Mouse (Mus musculus): ENCODE measurements at regions not wholly inside any gene's neighbourhood (a gene's known extent, or its start where the extent isn't known, plus 50 kb on each side); places are given as distances from the start of the nearest gene placed in this dataset.
"Not testable (repeated sequence)": the region's sequence is repeated elsewhere in the genome, so short reads cannot be mapped to it uniquely, and the experiment has no call there.

DNA sequence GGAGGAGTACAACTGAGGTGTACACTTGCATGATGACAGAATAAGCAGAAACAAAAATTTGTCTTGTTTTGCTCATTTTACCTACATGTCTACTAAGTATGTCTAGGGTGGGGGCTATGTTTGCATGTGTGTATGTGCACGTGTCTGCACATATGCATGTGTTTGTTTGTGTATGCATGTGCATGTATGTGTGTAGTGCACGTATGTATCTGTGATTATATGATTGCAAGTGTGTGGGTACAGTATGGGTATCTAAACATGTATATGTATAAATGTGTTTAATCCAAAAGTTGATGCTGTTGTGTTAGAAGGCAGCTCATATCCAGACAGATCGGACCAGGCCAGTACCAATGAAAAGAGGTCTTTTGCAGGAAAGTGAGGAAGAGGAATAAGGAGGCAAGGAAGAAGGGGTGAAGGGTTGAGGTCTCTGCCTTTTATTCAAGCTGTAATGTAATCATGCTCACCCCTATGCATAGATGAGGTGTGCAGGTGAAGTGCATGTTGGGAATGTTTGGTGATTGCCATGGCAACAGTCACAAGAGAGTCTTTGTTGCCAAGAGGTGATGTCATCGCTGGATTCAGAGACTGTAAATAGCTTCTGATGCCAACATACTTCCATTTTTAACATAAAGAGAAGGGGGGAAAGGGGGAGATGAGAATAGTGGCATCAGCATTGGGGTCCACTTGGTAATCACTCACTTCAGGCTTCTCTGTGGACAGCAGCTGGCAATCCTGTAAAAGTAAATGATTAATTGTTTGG is 1447.7 kb downstream of the Zfp704 start:
- DNase-seq = no peak

DNA sequence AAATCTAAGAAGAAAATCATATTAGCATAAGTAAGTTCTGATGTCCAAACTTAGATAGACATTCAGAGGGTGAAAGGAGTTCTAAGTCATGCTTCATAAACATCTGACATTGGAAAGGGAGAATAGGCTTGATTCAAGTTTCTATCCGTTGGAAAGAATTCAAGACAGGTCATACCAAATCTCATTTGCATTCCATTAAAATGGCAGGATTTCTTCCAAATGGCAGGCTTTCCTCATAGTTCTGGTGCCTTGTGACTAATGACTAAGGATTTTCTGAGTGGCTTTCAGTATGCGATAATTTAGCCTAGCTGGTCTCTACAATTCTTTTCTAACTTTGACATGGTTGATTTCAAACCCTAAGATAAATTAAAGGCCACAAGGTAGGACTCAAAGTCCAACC is 1466.9 kb downstream of the Zfp704 start:
- DNase-seq = no peak

DNA sequence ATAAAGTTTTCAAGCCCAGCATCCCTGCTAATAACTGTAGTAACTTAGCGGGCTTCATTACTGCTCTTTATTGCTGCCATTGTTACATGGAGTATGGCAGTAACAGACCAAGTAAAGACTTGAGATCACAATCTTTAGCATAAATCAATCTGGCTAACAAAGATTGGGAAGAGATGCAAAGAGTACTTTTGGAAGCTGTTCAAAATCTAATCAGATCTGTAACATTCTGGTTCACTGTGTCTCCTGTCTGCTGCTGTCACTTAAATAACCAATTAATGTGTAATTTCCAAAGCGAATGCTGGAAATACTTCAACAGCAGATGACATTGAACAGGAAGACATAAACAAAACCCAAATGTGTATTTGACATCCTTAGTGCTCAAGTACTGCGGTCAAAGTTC is 1467.7 kb downstream of the Zfp704 start:
- DNase-seq = no peak

DNA sequence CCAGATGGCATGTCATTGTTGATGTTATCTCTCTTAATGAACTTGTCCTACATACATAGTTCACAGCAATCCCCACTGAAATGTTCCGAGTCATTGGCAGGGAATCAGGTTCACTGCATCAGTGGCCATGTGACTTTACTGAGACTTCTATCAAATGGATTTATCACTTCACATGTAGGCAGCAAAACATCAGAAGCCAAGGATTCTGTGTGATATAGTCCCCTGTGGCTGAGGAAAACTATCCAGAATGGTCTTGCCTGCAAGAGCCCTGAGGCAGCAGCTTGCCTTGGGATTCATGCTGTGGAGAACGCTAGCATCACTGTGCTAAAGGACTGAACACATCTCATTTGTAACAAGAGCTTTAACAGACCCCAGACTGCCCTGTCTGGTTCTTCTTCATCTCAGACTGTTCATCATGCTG is 1468.2 kb downstream of the Zfp704 start:
- DNase-seq = no peak

DNA sequence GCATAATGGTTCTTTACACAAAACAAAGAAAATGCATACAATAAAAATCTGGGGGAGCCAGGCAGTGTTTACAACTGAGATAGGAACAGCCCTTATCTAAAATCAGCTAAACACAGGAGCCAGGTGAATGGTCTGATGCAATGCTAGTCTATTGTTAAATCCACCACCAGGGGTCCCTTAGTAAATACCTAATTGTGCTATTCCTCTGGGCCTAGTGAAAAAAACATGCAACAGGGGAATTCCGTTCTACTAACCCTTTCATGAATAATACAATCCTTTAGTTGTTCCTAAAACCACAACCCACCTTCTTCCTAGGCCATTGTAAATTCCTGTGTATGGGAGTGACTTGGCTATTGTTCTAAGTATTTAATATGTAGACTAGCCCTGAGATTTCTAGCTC is 1486.2 kb downstream of the Zfp704 start:
- not testable (repeated sequence) for DNase-seq

DNA sequence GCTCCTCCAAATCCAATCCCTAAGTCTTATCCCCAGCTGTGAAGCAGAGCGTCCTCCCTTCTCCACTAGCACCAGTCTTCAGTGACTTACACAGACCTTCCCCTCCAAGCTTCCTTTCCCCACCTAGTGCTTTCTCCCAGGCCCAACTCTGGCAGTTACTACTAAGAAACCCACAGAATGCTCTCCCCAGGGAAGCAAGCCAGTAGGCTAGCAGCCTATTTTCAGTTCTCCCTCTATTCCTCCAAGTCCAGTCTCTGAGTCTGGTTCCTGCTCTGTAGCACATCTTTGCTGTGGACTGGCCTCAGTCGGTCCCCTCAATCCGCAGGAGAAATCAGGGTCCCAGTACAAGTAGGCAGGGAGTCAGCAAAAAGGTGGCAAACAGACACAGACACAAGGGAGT is 1486.7 kb downstream of the Zfp704 start:
- no peak for DNase-seq

DNA sequence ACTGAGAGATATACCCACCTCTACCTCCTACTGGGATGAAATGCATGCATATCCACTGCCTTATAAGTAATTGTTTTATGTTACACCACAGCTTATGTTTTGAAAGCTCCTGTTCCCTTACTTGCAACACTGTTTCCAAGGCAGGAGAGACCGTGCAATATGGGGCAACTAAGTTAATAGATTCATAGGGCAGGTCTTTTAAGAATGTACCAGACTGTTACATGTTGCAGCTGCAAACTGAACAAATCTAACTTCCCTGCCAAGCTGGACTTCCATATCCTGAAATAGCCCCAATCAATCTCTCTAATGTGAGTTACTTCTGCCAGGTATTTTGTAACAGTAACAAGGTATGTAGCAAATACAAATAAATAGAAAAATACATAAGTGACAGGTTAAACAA is 1478.0 kb upstream of the 1700008P02Rik start:
- no peak for DNase-seq

DNA sequence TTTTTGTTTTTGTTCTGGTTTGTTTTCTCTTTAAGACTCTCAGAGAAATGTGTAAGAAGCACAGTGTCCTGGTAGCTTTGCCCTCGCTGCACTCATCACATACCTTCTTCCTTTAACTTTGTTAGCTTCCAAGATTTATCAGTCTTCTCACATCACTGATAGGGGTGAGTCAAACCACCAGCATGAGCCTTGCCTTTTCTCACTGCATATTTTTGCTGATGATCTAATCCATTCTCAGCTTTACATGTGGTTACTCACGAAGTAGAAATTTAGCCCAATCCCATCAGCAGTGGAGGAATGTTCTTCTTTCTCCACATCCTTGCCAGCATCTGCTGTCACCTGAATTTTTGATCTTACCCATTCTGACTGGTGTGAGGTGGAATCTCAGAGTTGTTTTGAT is 1464.5 kb upstream of the 1700008P02Rik start:
- DNase-seq = no peak

DNA sequence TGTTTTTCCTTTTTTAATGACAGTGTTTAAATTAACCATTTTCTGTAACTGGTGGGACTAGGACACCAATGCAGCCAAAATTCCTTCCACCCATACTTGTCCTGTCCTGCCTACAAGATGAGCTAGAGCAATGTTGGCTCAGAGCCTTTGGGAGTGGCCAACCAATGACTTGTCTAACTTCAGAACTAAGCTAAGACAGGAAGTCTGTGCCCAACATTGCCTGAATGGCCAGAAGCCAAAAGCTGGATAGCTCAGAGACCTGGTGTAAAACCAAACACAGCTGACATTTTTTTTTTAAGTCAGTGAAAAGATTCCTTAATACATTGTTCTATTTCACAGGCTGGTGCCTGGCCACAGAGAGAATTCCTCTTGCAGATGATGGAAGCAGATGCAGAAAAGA is 1433.5 kb upstream of the 1700008P02Rik start:
- DNase-seq = no peak

DNA sequence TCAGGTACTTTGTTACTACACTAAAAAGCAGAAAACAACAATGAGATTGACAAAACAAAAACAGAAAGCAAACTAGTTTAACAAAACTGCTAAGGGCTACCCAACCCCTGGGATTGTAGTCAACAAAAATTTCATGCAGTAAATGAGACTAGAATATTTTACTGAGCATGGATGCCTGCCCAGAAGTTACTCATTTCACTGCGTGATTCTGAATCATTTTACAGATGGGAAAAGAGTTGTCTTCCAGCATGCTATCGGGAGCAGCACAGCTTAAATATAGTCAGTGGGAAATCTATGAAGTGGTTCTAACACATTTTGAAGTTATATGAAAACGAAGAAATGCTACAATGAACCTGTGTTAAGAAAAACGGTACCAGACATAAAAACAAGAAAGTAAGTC is 1430.9 kb upstream of the 1700008P02Rik start:
- no peak for DNase-seq

DNA sequence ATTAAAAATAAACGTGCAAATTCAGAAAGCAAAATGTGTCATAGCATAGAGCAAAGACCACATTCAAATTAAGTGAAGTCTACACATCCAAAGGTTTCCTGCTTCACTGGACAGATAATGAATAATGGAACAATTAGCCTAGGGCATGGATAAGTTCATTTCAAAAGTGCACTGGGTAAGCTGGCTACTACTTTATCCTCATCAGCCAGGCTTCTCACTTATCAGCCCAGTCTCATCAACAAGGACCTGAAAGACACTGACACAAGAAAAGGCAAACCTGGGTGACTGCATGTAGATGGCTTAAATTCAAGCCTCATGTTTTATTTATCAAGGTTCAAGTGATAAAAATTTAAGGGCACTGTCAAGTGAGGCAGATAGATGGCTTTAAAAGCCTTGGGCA is 1429.5 kb upstream of the 1700008P02Rik start:
- DNase-seq = no peak

DNA sequence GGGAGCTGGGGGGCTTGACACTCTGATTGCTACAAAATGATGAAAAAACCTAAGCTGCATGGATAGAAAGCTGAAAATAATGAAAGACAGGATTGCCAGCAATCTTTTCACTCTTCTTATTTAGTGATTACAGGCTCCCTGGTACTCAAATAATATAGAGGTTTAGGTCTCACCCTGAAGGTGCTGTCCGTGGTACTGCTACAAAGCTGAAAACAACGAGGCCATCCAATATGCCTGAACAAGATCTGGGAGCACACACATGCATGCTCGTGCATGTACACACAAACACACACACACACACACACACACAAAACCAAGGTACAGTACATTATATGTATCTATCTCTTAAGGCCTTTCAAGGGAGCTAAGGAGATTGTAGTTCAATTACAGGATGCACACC is 1426.1 kb upstream of the 1700008P02Rik start:
- DNase-seq = no peak

DNA sequence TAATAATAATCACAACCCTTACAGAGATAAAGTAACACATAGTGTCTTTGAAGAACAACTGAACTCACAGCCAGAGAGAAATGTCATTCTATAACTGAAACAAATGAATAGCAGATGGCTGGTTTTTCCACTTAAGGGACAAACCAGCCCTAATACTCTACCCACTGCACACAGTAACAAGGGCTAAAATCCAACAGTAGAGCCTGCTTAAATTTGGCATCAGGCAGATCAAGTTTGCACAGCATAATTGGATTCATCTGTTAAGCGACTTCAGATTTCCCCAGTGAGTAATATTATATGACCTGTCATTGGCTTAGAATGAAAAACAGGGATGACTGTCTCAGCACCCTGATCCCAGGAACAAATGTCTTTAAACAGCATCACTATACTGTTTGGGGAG is 1416.5 kb upstream of the 1700008P02Rik start:
- DNase-seq = no peak

DNA sequence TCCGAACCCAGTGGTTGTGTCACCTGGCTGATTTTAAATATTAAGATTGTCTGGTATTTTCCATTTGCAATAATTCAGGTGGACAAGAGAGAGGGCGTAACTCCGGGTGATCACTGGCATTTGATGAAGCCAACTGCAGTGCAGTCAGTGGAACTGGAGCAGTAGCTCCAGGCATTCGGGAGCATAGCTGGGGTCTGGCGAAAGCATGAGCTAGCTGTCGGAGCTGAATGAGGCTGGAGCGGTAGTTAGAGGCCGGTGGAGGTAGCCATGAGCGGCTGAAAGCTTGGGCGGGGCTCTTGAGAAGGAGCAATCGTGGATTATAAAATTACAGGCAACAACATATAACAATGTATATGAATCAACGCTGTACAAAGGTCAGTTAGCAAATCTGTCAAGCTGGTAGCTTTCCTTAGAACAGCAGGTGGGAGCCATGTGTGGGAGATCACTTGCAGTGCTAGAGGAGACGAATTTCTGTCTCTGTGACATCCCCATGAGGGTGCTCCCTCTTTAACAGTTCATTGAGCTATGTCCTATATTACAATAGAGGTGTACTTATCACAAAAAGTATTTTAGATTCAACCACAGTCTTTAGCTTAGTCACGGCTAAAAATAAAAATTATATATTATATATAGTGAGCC is 1415.0 kb upstream of the 1700008P02Rik start:
- no peak for DNase-seq

DNA sequence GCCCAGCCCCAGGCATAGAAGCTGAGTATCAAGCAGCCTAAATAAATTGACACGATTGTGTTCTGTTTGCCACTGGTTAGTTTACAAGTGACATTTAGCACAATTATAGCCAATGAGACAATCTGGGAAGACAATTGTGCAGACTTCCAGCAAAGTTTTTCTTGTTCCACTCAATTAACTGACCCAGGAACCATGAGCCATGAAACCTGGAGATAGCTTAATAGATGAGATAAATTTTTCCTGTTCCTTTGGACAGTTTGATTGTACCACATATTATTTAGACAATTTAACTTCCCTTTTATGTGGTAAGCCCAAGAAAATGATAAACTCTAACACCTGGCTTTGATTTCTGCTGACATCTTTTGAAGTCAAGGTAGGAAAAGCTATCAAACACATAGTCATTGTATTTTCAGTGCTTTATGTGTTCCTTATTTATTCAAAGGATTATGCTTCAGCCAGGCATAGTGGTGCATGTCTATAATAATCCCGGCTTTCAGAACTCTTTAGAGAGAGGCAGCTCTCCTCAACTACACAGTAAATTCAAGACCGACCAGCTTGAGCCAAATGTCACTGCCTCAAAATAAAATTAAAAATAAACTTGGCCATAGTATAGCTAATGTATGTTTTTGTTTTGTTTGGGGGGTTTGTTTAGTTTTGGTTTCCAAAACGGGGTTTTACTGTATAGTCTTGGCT is 1406.2 kb upstream of the 1700008P02Rik start:
- no peak for DNase-seq

DNA sequence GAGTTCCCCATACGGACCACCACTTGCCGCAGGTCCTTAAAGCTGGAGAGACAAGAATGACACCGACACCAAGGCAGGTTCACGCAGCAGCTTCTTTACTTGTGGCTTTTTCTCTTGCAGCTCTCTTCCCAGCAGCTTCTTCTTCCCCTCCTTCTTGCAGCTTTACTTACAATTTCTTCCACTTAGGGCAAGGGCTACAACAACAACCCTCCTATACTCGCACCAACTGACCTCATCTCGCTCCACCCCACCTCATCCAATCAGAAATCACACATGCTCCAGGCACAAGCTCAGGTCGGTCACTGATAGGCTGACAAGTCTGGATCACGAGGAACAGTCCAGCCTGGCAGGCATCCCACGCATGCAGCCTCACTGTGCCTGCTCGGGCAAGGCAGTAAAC is 1402.4 kb upstream of the 1700008P02Rik start:
- no peak for DNase-seq

DNA sequence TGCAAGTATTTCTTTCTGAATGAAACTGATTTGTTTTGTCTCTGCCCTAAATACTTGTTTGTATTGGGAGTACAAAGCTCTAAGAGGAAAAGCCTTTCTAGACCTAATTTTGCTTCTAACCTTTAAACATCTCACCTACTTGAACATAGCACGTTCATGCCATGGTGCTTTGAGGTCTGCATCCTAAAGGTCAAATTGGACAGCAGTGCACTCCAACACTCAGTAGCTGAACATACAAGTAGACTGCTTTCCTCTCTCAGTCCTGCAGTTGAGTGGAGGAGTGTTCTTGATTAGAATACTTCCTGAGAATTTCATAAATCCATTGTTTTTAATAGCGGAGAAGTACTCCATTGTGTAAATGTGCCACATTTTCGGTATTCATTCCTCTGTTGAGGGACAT is 1397.2 kb upstream of the 1700008P02Rik start:
- no peak for DNase-seq

DNA sequence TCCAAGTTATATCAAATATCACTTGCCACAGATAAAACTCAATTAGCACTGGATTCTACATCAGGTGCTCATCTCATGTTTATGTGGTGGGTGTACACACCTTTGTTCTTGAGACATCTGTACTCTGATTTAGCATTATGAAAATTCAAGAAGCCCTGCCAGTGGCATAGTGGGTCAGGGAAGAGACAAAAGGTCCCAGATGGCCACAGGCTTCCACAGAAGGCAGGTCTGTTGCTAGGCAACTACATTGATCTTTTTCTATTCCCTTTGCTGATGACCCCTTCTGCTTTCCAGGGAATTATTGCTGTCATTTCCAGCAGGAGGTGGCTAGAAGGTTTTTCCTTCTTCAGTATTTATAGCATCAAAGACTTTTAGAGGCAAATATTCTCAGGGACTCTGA is 1396.7 kb upstream of the 1700008P02Rik start:
- no peak for DNase-seq

DNA sequence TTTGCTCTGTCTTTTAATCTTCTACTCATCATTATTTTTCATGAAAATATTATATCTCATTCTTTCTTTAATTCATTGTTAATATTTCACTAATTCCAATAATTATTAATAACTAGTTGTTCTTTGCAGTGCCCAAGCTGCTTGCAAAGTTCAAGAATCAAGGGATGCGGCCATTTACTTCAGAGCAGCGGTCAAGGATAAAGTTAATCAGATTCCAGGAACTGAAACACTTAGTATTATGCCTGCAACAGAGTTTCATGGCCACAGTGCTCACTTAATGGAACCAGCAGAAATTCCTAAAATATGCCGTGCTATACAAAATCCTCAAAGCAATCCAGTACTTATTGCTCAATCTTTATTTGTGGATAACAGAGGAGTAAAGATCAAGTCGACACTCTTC is 1389.7 kb upstream of the 1700008P02Rik start:
- DNase-seq = no peak

DNA sequence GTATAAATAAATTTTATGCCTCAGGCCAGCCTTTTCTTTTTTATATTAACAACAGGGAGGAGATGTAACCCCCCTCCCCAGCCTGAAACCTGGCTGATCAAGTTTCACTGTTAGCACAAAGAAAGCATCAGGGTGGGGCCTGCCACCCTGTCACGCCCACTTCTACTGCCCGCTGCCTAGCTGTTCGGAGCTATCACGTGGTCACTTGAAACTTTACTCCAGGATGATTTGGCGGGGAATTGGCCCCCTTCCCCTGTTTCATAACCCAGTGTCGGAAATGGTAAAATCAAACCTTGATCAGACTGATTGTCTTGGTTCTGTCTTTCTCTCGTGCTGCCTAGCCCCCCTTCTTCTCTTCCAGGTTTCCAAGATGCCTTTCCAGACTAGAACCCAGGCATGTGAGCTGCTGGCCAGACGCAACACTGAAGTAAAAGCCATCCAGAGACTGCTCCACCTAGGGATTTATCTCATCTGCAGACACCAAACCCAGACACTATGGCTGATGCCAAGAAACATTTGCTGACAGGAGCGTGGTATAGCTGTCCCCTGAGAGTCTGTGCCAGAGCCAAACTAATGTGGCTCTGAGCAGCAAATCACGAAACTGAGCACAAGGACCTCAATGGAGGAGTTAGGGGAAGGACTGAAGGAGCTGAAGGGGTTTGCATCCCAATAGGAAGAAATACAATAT is 1386.6 kb upstream of the 1700008P02Rik start:
- DNase-seq = no peak

DNA sequence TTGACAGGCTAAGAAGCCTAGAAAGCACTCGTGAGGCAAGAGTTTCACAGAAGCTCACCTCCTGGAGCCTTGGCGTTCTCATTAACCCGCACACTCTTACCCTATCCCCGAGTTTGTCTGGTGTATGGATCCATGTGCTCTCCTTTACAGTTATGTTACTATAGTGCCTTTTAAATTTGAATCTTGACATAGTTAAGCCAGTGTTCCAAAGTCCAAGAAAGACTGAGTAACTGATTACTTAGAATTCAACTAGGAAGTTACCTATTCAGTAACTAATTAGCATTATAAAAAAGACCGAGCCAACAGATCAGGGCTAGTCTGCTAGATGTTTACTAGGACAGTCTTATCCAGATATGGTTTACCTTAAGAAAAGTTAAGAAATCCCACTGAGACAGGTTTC is 1386.0 kb upstream of the 1700008P02Rik start:
- no peak for DNase-seq

DNA sequence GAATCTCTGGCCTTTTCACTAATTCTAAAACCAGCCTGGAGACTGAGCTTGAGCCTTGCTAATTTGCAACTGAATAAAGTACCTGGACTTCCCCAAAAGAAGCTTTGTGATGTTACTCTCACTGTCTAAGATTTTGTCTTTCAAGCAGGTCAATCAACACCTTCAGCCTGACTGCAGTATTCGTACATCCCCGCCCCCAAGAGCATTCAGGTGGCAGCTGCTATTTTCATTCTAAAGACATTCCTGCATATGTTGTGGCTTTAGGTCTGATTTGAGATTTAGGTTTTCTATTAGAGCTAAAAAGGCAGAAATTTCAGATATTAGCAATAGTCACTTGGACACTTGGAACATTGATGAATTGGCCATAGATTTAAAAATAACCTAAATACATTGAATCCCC is 1385.4 kb upstream of the 1700008P02Rik start:
- not testable (repeated sequence) for DNase-seq

DNA sequence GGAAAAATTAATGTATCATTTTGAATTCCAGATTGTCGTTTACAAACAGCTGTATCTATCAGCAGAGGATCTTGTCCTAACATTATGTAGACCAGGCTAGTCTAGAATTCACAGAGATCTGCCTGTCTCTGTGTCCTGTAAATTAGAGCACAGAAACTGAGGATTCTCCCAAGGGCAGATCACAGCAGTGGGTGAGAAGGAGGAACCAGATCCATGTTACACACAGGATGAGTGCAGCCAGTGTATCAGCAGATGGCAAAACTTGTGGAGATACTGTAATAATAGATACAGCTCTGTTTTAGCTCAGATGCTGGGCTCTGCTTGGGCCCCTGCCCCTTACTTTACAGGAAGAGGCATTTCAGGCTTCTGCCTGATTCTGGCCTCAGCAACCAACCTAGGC is 1384.0 kb upstream of the 1700008P02Rik start:
- no peak for DNase-seq

DNA sequence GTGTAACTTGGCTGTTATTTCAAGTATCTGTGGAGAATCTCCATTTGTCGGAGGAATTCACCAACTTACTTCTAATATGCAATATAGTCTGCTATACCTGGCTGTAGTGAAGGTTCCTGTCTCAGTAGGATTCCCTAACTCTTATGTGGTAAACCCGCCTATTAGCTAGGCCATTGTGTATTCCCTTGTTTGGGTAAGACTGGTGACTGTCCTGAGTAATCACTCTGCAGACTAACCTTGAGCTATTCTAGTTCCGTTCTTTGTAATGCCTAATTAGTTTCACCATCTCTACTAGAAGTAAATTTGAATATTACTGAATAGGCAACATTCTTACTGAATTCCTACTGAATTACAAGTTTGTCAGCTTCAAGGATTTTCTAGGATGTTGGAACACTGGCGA is 1380.8 kb upstream of the 1700008P02Rik start:
- no peak for DNase-seq

All from thymus, postnatal 25 days (tissue).